Mouse (Mus musculus) neutrophil, adult 59 days (primary cell): ENCODE results near the gene Gm10230. TPM values are rescaled to one million over a fixed set of nuclear protein-coding genes. Genes with fewer than 3 reads are reported as not detected.

Source experiments
- total RNA-seq, 2 experiments: library from RNA; stranded (reverse); gene quantifications; 1 replicate in 1 of 2; 2 replicates in 1 of 2; pipeline ENCODE4 v1.2.4; 2023

Gene Gm10230
- not detected for total RNA-seq

GRCm38 (mm10) chrX:27494782-27495181 is at the start of gene Gm10230:
TSS of gene Gm10230 (minus strand) at chrX:27494882.

